Mouse (Mus musculus) WW6 (cell line): ENCODE results near the gene Tnnt3.

ENCODE experiments used
- DNase-seq: peaks from one replicate; pipeline ENCODE4 v3.0.0-alpha.2; 2013; ENCODE audit warnings: low read depth, low spot score

Gene Tnnt3

GRCm38 (mm10) chr7:142476795-142477452 is 21.7 kb upstream of the Tnnt3 start:
- DNase-seq: no peak

- no peak for DNase-seq
Observed at GRCm38 (mm10) chr7:142478001-142478400, 20.6 kb upstream of the Tnnt3 start.

- no peak for DNase-seq
Observed at GRCm38 (mm10) chr7:142478574-142478973, 20.1 kb upstream of the Tnnt3 start.

- no peak for DNase-seq
Observed at GRCm38 (mm10) chr7:142479307-142479706, 19.3 kb upstream of the Tnnt3 start.

- DNase-seq: no peak
Observed at GRCm38 (mm10) chr7:142479886-142480285, 18.8 kb upstream of the Tnnt3 start.

GRCm38 (mm10) chr7:142480661-142481060 is 18.0 kb upstream of the Tnnt3 start:
- DNase-seq: no peak

GRCm38 (mm10) chr7:142481186-142481567 is 17.5 kb upstream of the Tnnt3 start:
- DNase-seq: no peak

- no peak for DNase-seq
Observed at GRCm38 (mm10) chr7:142481568-142482255, 16.9 kb upstream of the Tnnt3 start.

- DNase-seq: no peak
Observed at GRCm38 (mm10) chr7:142482256-142482609, 16.4 kb upstream of the Tnnt3 start.

GRCm38 (mm10) chr7:142483136-142483535 is 15.5 kb upstream of the Tnnt3 start:
- no peak for DNase-seq

GRCm38 (mm10) chr7:142484780-142485179 is 13.9 kb upstream of the Tnnt3 start:
- DNase-seq: no peak

- DNase-seq: no peak
Observed at GRCm38 (mm10) chr7:142486751-142487162, 11.9 kb upstream of the Tnnt3 start.

- DNase-seq: no peak
Observed at GRCm38 (mm10) chr7:142487341-142487859, 11.2 kb upstream of the Tnnt3 start.

GRCm38 (mm10) chr7:142488053-142488452 is 10.6 kb upstream of the Tnnt3 start:
- no peak for DNase-seq

GRCm38 (mm10) chr7:142493535-142493934 is 5.1 kb upstream of the Tnnt3 start:
- DNase-seq: no peak

GRCm38 (mm10) chr7:142496158-142496557 is 2.5 kb upstream of the Tnnt3 start:
- DNase-seq: no peak

GRCm38 (mm10) chr7:142496800-142497199 is 1.8 kb upstream of the Tnnt3 start:
- no peak for DNase-seq

GRCm38 (mm10) chr7:142497775-142498174 is 861 bp upstream of the Tnnt3 start:
- no peak for DNase-seq

- no peak for DNase-seq
Observed at GRCm38 (mm10) chr7:142499010-142499721, 530 bp downstream of the Tnnt3 start.

- no peak for DNase-seq
Observed at GRCm38 (mm10) chr7:142500032-142500431, 1.4 kb downstream of the Tnnt3 start.

- no peak for DNase-seq
Observed at GRCm38 (mm10) chr7:142503206-142503605, 4.6 kb downstream of the Tnnt3 start.

GRCm38 (mm10) chr7:142505942-142506341 is 7.3 kb downstream of the Tnnt3 start:
- no peak for DNase-seq

GRCm38 (mm10) chr7:142506501-142506900 is 7.9 kb downstream of the Tnnt3 start:
- no peak for DNase-seq
